ENCODE assay signal across 8 mouse cellular contexts in genomic region chr17:31386766-31387275, GRCm38 (mm10). TPM values are rescaled to one million over a fixed set of nuclear protein-coding genes. Genes with fewer than 3 reads are reported as not detected.
DNase-seq lines count a peak whose midpoint lies in the region; ATAC-seq and TF ChIP-seq lines count a peak whose summit lies in the region.

No protein-coding gene starts in this region.

- H3K27ac ChIP-seq in heart, embryonic 14.5 days (replicated peaks in 1 of 2; ENCODE audit: control insufficient read depth in 1 of 2, insufficient read depth in 1 of 2, low read depth in 2 of 2, low read length in 2 of 2), result no peak overlapping the region
- H3K27ac ChIP-seq in embryonic facial prominence, embryonic 13.5 days, result no peak overlapping the region
- H3K27ac ChIP-seq in kidney, embryonic 14.5 days (ENCODE audit: low read depth, low read length), result 0 out of 2 replicates have a peak overlapping the region, but pooled peaks have one; percentile 24
- H3K27ac ChIP-seq in midbrain, postnatal 0 days (ENCODE audit: low read depth, low read length), result peak overlapping the region; percentile 59

- peak overlapping the region; percentile 74 to 78 for H3K4me3 ChIP-seq in heart, embryonic 14.5 days (ENCODE audit: control insufficient read depth in 1 of 2, insufficient read depth in 1 of 2, low read depth in 1 of 2, low read length in 2 of 2)
- H3K4me3 ChIP-seq in embryonic facial prominence, embryonic 13.5 days, result peak overlapping the region; percentile 76
- H3K4me3 ChIP-seq in kidney, embryonic 14.5 days (ENCODE audit: low read length), result peak overlapping the region; percentile 83
- H3K4me3 ChIP-seq in midbrain, postnatal 0 days (ENCODE audit: low read depth, low read length), result peak overlapping the region; percentile 86

- no peak for TF ChIP-seq CTCF in midbrain, postnatal 0 days (IDR thresholded peaks at IDR 0.05)

- peak overlapping the region; percentile 83 for H3K9ac ChIP-seq in heart, embryonic 14.5 days (ENCODE audit: low read length)
- peak overlapping the region; percentile 82 for H3K9ac ChIP-seq in embryonic facial prominence, embryonic 13.5 days
- peak overlapping the region; percentile 76 for H3K9ac ChIP-seq in kidney, embryonic 14.5 days (ENCODE audit: low read depth, low read length)
- peak overlapping the region; percentile 79 for H3K9ac ChIP-seq in midbrain, postnatal 0 days (replicated peaks; ENCODE audit: low read length, poor library complexity, severe bottlenecking)

- WGBS in heart, embryonic 14.5 days, result 19% methylated on average over 7 of the region's 7 CpGs
- WGBS in embryonic facial prominence, embryonic 13.5 days, result 11% methylated on average over 7 of the region's 7 CpGs
- WGBS in kidney, embryonic 14.5 days, result 6% methylated on average over 7 of the region's 7 CpGs
- WGBS in midbrain, postnatal 0 days, result 10% methylated on average over 7 of the region's 7 CpGs

- peaks cover 25% of the 10 kb centered on the region for H3K27me3 ChIP-seq in heart, embryonic 14.5 days (ENCODE audit: control insufficient read depth, insufficient read depth, low read length)
- peaks cover 7% of the 10 kb centered on the region; the same call in 1 of the 2 replicates for H3K27me3 ChIP-seq in embryonic facial prominence, embryonic 13.5 days
- H3K27me3 ChIP-seq in kidney, embryonic 14.5 days (ENCODE audit: control insufficient read depth, insufficient read depth, low read length), result peaks cover 11% of the 10 kb centered on the region
- H3K27me3 ChIP-seq in midbrain, postnatal 0 days (ENCODE audit: insufficient read depth, low read length), result no peaks in the 10 kb centered on the region

- H3K36me3 ChIP-seq in heart, embryonic 14.5 days (ENCODE audit: control insufficient read depth, insufficient read depth, low read length), result no peaks in the 10 kb centered on the region
- no peaks in the 10 kb centered on the region for H3K36me3 ChIP-seq in embryonic facial prominence, embryonic 13.5 days
- no peaks in the 10 kb centered on the region for H3K36me3 ChIP-seq in kidney, embryonic 14.5 days (ENCODE audit: control insufficient read depth, insufficient read depth, low read length)
- H3K36me3 ChIP-seq in midbrain, postnatal 0 days (ENCODE audit: insufficient read depth, low read length), result no peaks in the 10 kb centered on the region

- H3K9me3 ChIP-seq in heart, embryonic 14.5 days (ENCODE audit: control insufficient read depth, low read length), result no peaks in the 10 kb centered on the region
- H3K9me3 ChIP-seq in embryonic facial prominence, embryonic 13.5 days, result no peaks in the 10 kb centered on the region
- H3K9me3 ChIP-seq in kidney, embryonic 14.5 days (ENCODE audit: control insufficient read depth, low read length), result no peaks in the 10 kb centered on the region
- no peaks in the 10 kb centered on the region for H3K9me3 ChIP-seq in midbrain, postnatal 0 days (ENCODE audit: low read length)

- peaks cover 15 to 20% of the 10 kb centered on the region in 2 experiments; a peak in 3 of 4 replicates for H3K4me1 ChIP-seq in heart, embryonic 14.5 days (ENCODE audit: control insufficient read depth in 2 of 2, insufficient read depth in 2 of 2, low read length in 2 of 2)
- H3K4me1 ChIP-seq in embryonic facial prominence, embryonic 13.5 days, result peaks cover 38% of the 10 kb centered on the region
- peaks cover 37% of the 10 kb centered on the region for H3K4me1 ChIP-seq in kidney, embryonic 14.5 days (ENCODE audit: control insufficient read depth, insufficient read depth, low read length)
- H3K4me1 ChIP-seq in midbrain, postnatal 0 days (ENCODE audit: insufficient read depth, low read length), result peaks cover 24% of the 10 kb centered on the region

- no peak for ATAC-seq in heart, embryonic 14.5 days (ENCODE audit: insufficient number of reproducible peaks, insufficient read depth, low FRiP score, low read depth)
- ATAC-seq in embryonic facial prominence, embryonic 13.5 days (ENCODE audit: insufficient number of reproducible peaks, insufficient read depth, low FRiP score, low TSS enrichment, low read depth), result no peak
- no peak for ATAC-seq in kidney, embryonic 14.5 days (ENCODE audit: low FRiP score, low TSS enrichment)
- ATAC-seq in midbrain, postnatal 0 days (ENCODE audit: low FRiP score), result no peak

- no peak for DNase-seq in heart, adult 9 months (ENCODE audit: low spot score in 2 of 2)
- DNase-seq in midbrain, postnatal 0 days (ENCODE audit: low spot score), result no peak
- no peak for DNase-seq in embryo, embryonic 10.5 days (ENCODE audit: low spot score)
- DNase-seq in thymus, postnatal 14 days, result no peak
- no peak for DNase-seq in thymus, postnatal 25 days

- H3K4me2 ChIP-seq in heart, embryonic 14.5 days (ENCODE audit: low read length), result peak overlapping the region; percentile 99
- peak overlapping the region; percentile 87 for H3K4me2 ChIP-seq in embryonic facial prominence, embryonic 13.5 days
- H3K4me2 ChIP-seq in kidney, embryonic 14.5 days (replicated peaks; ENCODE audit: low read depth, low read length), result peak overlapping the region; percentile 96
- H3K4me2 ChIP-seq in midbrain, postnatal 0 days (ENCODE audit: low read depth, low read length, poor library complexity, severe bottlenecking), result peak overlapping the region; percentile 78

RNA-seq across cellular contexts. Expression of gene Pde9a, which starts 0.8 kb away (rescaled TPM):
- 6.6 and 9.1 TPM in 2 replicates for polyA plus RNA-seq in heart, embryonic 14.5 days (2014; fragmentation: Nextera tagmentation; extraction: Ambion mirVana)
- 21.9 and 25.1 TPM in 2 replicates for polyA plus RNA-seq in embryonic facial prominence, embryonic 13.5 days (2015; fragmentation: Nextera tagmentation; extraction: Ambion mirVana)
- polyA plus RNA-seq in kidney, embryonic 14.5 days (2014; fragmentation: Nextera tagmentation; extraction: Ambion mirVana), result 30.8 and 37.6 TPM in 2 replicates
- 27.3 and 40.2 TPM in 2 replicates for total RNA-seq in midbrain, postnatal 0 days (2014; rRNA removed)
- 32.2 and 36.4 TPM in 2 replicates for polyA plus RNA-seq in midbrain, postnatal 0 days (2015; fragmentation: Nextera tagmentation; extraction: Ambion mirVana)

Comparison
In these comparisons a context has a peak if more than half of its experiments do, and no peak if none do; other contexts are left out.
1. H3K27ac ChIP-seq: peak in kidney, embryonic 14.5 days (single experiment) and midbrain, postnatal 0 days (single experiment); none in heart, embryonic 14.5 days (0 of 2) and embryonic facial prominence, embryonic 13.5 days (single experiment).
2. Peak in every context shown above with its lines, with median percentiles within 50 percentile points of each other: H3K4me2 ChIP-seq, H3K4me3 ChIP-seq and H3K9ac ChIP-seq.